Mouse (Mus musculus): ENCODE measurements around the gene Tbc1d1.
"Not testable (repeated sequence)": the region's sequence is repeated elsewhere in the genome, so short reads cannot be mapped to it uniquely, and the experiment has no call there.

The Tbc1d1 gene

GRCm38 (mm10) chr5:64314288-64315052 lies 158.4 kb downstream of the Tbc1d1 start:
- no peak for DNase-seq (ENCODE audit: low spot score)

GRCm38 (mm10) chr5:64315088-64315487 lies 159.0 kb downstream of the Tbc1d1 start:
- no peak for DNase-seq (ENCODE audit: low spot score)

GRCm38 (mm10) chr5:64323286-64323685 lies 167.2 kb downstream of the Tbc1d1 start:
- DNase-seq (ENCODE audit: low spot score): no peak

GRCm38 (mm10) chr5:64324353-64324752 lies 168.2 kb downstream of the Tbc1d1 start:
- DNase-seq (ENCODE audit: low spot score): no peak

GRCm38 (mm10) chr5:64324920-64325319 lies 168.8 kb downstream of the Tbc1d1 start:
- no peak for DNase-seq (ENCODE audit: low spot score)

- no peak for DNase-seq (ENCODE audit: low spot score)
Measured at GRCm38 (mm10) chr5:64325741-64326355, 169.7 kb downstream of the Tbc1d1 start.

GRCm38 (mm10) chr5:64326427-64327181 lies 170.5 kb downstream of the Tbc1d1 start:
- peak; percentile 42 for DNase-seq (ENCODE audit: low spot score)

- no peak for DNase-seq (ENCODE audit: low spot score)
Measured at GRCm38 (mm10) chr5:64327212-64327902, 171.3 kb downstream of the Tbc1d1 start.

GRCm38 (mm10) chr5:64336767-64337408 lies 180.8 kb downstream of the Tbc1d1 start:
- DNase-seq (ENCODE audit: low spot score): peak; percentile 62

GRCm38 (mm10) chr5:64338795-64339194 lies 182.7 kb downstream of the Tbc1d1 start:
- DNase-seq (ENCODE audit: low spot score): not testable (repeated sequence)

- no peak for DNase-seq (ENCODE audit: low spot score)
Measured at GRCm38 (mm10) chr5:64340366-64340765, 184.3 kb downstream of the Tbc1d1 start.

- no peak for DNase-seq (ENCODE audit: low spot score)
Measured at GRCm38 (mm10) chr5:64341671-64342070, 185.6 kb downstream of the Tbc1d1 start.

GRCm38 (mm10) chr5:64342138-64342537 lies 186.0 kb downstream of the Tbc1d1 start:
- no peak for DNase-seq (ENCODE audit: low spot score)

GRCm38 (mm10) chr5:64343972-64344700 lies 188.0 kb downstream of the Tbc1d1 start:
- no peak for DNase-seq (ENCODE audit: low spot score)

- no peak for DNase-seq (ENCODE audit: low spot score)
Measured at GRCm38 (mm10) chr5:64345181-64345735, 189.2 kb downstream of the Tbc1d1 start.

- DNase-seq (ENCODE audit: low spot score): no peak
Measured at GRCm38 (mm10) chr5:64345761-64346160, 189.7 kb downstream of the Tbc1d1 start.

GRCm38 (mm10) chr5:64346343-64346885 lies 190.3 kb downstream of the Tbc1d1 start:
- no peak for DNase-seq (ENCODE audit: low spot score)

- DNase-seq (ENCODE audit: low spot score): no peak
Measured at GRCm38 (mm10) chr5:64348166-64348565, 192.1 kb downstream of the Tbc1d1 start.

GRCm38 (mm10) chr5:64348780-64349179 lies 192.7 kb downstream of the Tbc1d1 start:
- no peak for DNase-seq (ENCODE audit: low spot score)

GRCm38 (mm10) chr5:64351968-64352367 lies 195.9 kb downstream of the Tbc1d1 start:
- DNase-seq (ENCODE audit: low spot score): no peak
